Mouse (Mus musculus) kidney, adult 2 months (tissue): ENCODE measurements around the gene Csnk1d.

Experiments used
- CTCF ChIP-seq: fragments of 200-500 bp; conservative IDR thresholded peaks from 2 replicates; pipeline ENCODE4 v1.5.1; 2011; ENCODE audit warnings: low read depth, mild to moderate bottlenecking, control low read depth, low read length, moderate library complexity, mixed read lengths; ENCODE audit not compliant: insufficient read depth, insufficient read length
- POLR2A ChIP-seq: fragments of 200-500 bp; IDR thresholded peaks from one replicate; pipeline ENCODE4 v1.6.1; 2011; ENCODE audit warnings: low read depth, low read length, control low read depth

DNA sequence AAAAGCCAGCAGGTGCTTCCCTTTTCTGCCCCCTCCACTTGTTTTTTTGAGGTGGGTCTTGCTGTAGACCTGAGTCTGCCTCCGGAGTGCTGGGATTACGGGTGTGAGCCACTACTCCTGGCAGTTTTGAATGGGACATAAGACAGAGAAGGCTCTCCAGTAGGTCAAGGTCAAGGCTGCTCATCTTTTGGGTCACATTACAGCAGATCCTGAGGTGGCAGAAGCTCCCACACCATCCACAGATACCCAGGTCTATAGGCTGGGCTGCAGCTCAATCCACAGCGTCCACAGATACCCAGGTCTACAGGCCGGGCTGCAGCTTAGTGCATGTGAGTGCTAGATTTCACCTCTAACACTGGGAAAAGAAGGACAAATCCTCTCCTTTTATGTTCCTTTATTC, 77.3 kb downstream of the Csnk1d start:
- TF ChIP-seq POLR2A, result no peak
- TF ChIP-seq CTCF, result no peak
